Mouse (Mus musculus): Measurements from ENCODE around the gene Slc22a4.

GRCm38 (mm10) chr11:54053090-54053489, 25.2 kb upstream of the Slc22a4 start:
- TF ChIP-seq CTCF (IDR thresholded peaks at IDR 0.05; ENCODE audit: low read depth, low read length) (no peak), POLR2A (IDR thresholded peaks at IDR 0.05; ENCODE audit: extremely low read depth, insufficient read depth, low read length) (no peak)

All from liver, adult 2 months (tissue).